Mouse (Mus musculus) spleen, adult 2 months (tissue): ENCODE data around the gene Celsr1.
A peak's percentile ranks its signal among the peaks of the same experiment; 100 is the strongest.

Source experiments
- CTCF ChIP-seq: fragments of 200-500 bp; IDR thresholded peaks from 2 replicates; pipeline ENCODE4 v1.5.1; 2011; ENCODE audit warnings: mild to moderate bottlenecking, inconsistent platforms; ENCODE audit not compliant: insufficient read depth, insufficient read length, insufficient replicate concordance; ENCODE audit errors: extremely low read depth
- POLR2A ChIP-seq: fragments of 200-500 bp; IDR thresholded peaks from 2 replicates; pipeline ENCODE4 v1.6.1; 2011; ENCODE audit warnings: low read depth, low read length, inconsistent platforms

DNA sequence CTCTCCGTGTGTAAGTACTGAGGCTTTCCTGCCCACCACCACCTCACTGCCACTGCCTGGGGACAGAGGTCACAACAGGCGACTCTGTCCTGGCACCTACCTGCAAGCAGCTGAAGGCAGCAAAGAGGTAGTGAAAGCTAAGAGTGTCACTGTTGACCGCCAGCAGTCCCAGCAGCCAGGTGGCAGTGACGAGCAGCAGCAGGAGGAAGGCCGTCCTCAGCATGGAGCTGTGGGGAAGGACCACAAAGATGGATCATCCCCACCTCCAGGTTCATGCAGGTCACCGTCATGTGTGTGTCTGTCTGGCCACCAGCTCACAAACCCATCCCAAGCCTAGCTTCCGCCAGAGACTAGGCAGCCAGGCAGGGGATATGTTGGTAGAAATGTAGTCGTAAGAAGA is 129.8 kb downstream of the Celsr1 start:
- TF ChIP-seq CTCF = peak; percentile 12; the same call in 1 of the 2 replicates
- no peak for TF ChIP-seq POLR2A
